Mouse (Mus musculus) liver, adult 2 months (tissue): ENCODE measurements around the gene Fam20c. TPM values are rescaled to one million over a fixed set of nuclear protein-coding genes. Genes with fewer than 3 reads are reported as not detected.

Experiments
- DNase-seq: peaks from one replicate; pipeline ENCODE4 v3.0.0-alpha.2; 2011; ENCODE audit warnings: low read depth, low spot score; ENCODE audit errors: extremely low read depth
- H3K27ac ChIP-seq: fragments of 200-500 bp; replicated peaks from 2 replicates; pipeline ENCODE4 v1.5.1; 2012; ENCODE audit warnings: low read depth, mild to moderate bottlenecking, control low read depth, inconsistent platforms, low read length; ENCODE audit not compliant: insufficient read depth
- H3K27me3 ChIP-seq: fragments of 200-500 bp; 2 replicates; pipeline ENCODE4 v1.6.1; 2012; ENCODE audit warnings: mild to moderate bottlenecking, moderate library complexity, low read length, inconsistent platforms; ENCODE audit not compliant: control insufficient read depth, insufficient read depth
- H3K36me3 ChIP-seq: fragments of 200-500 bp; 2 replicates; pipeline ENCODE4 v1.6.1; 2012; ENCODE audit warnings: low read length, inconsistent platforms; ENCODE audit not compliant: control insufficient read depth, insufficient read depth
- H3K4me1 ChIP-seq: fragments of 200-500 bp; 2 replicates; pipeline ENCODE4 v1.6.1; 2011; ENCODE audit warnings: low read length; ENCODE audit not compliant: control insufficient read depth, insufficient read depth
- H3K4me3 ChIP-seq: fragments of 200-500 bp; 2 replicates; pipeline ENCODE4 v1.5.1; 2011; ENCODE audit warnings: low read depth, mild to moderate bottlenecking, control low read depth, low read length, moderate library complexity; ENCODE audit not compliant: insufficient read depth
- H3K79me2 ChIP-seq: fragments of 200-500 bp; 2 replicates; pipeline ENCODE4 v1.6.1; 2012; ENCODE audit warnings: inconsistent platforms, mild to moderate bottlenecking, low read length, moderate library complexity; ENCODE audit not compliant: control insufficient read depth, insufficient read depth
- H3K9ac ChIP-seq: fragments of 200-500 bp; 2 replicates; pipeline ENCODE4 v1.6.1; 2012; ENCODE audit warnings: low read depth, mild to moderate bottlenecking, control low read depth, inconsistent platforms, low read length
- CTCF ChIP-seq: fragments of 200-500 bp; IDR thresholded peaks from 2 replicates; pipeline ENCODE4 v1.5.1; 2011; ENCODE audit warnings: low read depth, low read length, control low read depth
- POLR2A ChIP-seq: fragments of 200-500 bp; IDR thresholded peaks from 2 replicates; pipeline ENCODE4 v1.6.1; 2011; ENCODE audit warnings: low read length, control low read depth; ENCODE audit not compliant: insufficient read depth; ENCODE audit errors: extremely low read depth
- WGBS: fragments of 180-500 bp; shearing (Covaris S2); methylation state at CpG from one replicate; pipeline ENCODE4 v1.1.7; 2018; 5-methylcytosine and 5-hydroxymethylcytosine counted together
- polyA plus RNA-seq: library from polyadenylated mRNA; depleted of rRNA; stranded (reverse); fragments of >200 nt; gene quantifications from 2 replicates; pipeline ENCODE4 v1.2.3, GENCODE M21; 2012
- total RNA-seq: library from RNA; depleted of rRNA; stranded (reverse); fragments of >200 nt; gene quantifications from 2 replicates; pipeline ENCODE4 v1.2.3, GENCODE M21; 2014

Gene Fam20c
- total and polyA plus RNA-seq, 2 experiments: 18.2 to 50.7 TPM

GRCm38 (mm10) chr5:138724417-138724816 lies 29.9 kb upstream of the Fam20c start:
- Histone ChIP-seq H3K4me1 (no peaks in the 10 kb centered on the region), H3K4me3 (no peak overlapping the region), H3K27me3 (no peaks in the 10 kb centered on the region), H3K27ac (no peak overlapping the region), H3K9ac (no peak overlapping the region), H3K79me2 (no peaks in the 10 kb centered on the region), H3K36me3 (no peaks in the 10 kb centered on the region)
- DNase-seq: no peak
- no peak for TF ChIP-seq POLR2A
- no peak for TF ChIP-seq CTCF
- WGBS: 90% methylated on average over 5 of the region's 5 CpGs

DNA sequence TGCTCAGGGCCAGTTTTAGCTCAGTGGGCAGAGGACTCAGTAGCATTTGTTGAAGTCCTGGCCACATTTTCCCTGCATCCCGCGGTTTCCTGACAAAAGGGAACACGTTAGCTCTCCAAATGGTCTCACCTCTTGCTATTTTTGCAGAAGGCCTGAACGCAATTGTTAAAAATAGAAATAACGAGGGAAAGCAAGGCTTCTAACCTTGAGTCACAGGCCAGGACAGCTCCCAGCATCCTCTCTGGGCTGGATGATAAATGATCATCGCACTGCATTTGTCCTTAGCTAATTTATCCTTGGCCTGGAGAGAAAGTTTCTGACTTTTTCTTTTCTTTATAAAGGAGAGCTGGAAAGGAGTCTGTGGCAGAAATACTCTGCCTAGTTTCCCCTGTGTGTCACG lies 29.2 kb upstream of the Fam20c start:
- Histone ChIP-seq H3K79me2 (no peaks in the 10 kb centered on the region), H3K36me3 (no peaks in the 10 kb centered on the region), H3K27ac (no peak overlapping the region), H3K9ac (no peak overlapping the region), H3K4me1 (no peaks in the 10 kb centered on the region), H3K27me3 (no peaks in the 10 kb centered on the region), H3K4me3 (no peak overlapping the region)
- WGBS: 76% methylated on average over 7 of the region's 7 CpGs
- TF ChIP-seq POLR2A (no peak), CTCF (no peak)
- DNase-seq: no peak

GRCm38 (mm10) chr5:138730863-138731262 lies 23.5 kb upstream of the Fam20c start:
- Histone ChIP-seq H3K27ac (no peak overlapping the region), H3K9ac (no peak overlapping the region), H3K79me2 (no peaks in the 10 kb centered on the region), H3K27me3 (no peaks in the 10 kb centered on the region), H3K36me3 (no peaks in the 10 kb centered on the region), H3K4me3 (no peak overlapping the region), H3K4me1 (no peaks in the 10 kb centered on the region)
- 70% methylated on average over 5 of the region's 5 CpGs for WGBS
- TF ChIP-seq CTCF (no peak), POLR2A (no peak)
- DNase-seq: no peak

GRCm38 (mm10) chr5:138733317-138733899 lies 20.9 kb upstream of the Fam20c start:
- Histone ChIP-seq H3K9ac (no peak overlapping the region), H3K27ac (no peak overlapping the region), H3K4me1 (no peaks in the 10 kb centered on the region), H3K27me3 (no peaks in the 10 kb centered on the region), H3K79me2 (no peaks in the 10 kb centered on the region), H3K4me3 (no peak overlapping the region), H3K36me3 (no peaks in the 10 kb centered on the region)
- no peak for DNase-seq
- TF ChIP-seq CTCF: no peak
- TF ChIP-seq POLR2A: no peak
- 80% methylated on average over 11 of the region's 11 CpGs for WGBS

DNA sequence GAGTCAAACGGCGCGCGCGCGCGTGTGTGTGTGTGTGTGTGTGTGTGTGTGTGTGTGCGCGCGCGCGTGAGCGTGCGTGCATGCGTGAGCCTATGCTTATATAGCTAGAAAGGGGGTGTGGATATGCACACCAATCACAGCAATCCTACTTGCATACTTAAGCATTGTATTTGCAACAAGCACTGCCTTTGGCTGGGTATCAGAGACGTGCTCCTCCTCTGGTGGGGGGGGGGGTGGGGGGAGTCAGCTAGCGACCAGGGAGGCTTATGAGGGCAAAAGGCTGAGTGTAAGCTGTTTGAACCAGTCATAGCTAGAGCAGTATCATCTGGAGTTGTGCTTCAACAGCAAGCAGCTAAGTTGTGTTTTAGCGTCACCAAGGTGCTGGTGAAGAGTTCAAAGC lies 20.3 kb upstream of the Fam20c start:
- Histone ChIP-seq H3K4me1 (no peaks in the 10 kb centered on the region), H3K27me3 (no peaks in the 10 kb centered on the region), H3K4me3 (no peak overlapping the region), H3K36me3 (no peaks in the 10 kb centered on the region), H3K9ac (no peak overlapping the region), H3K27ac (no peak overlapping the region), H3K79me2 (no peaks in the 10 kb centered on the region)
- WGBS: 87% methylated on average over 18 of the region's 18 CpGs
- TF ChIP-seq CTCF: no peak
- TF ChIP-seq POLR2A: no peak
- DNase-seq: no peak

GRCm38 (mm10) chr5:138735201-138735757 lies 19.0 kb upstream of the Fam20c start:
- H3K4me1 ChIP-seq: no peaks in the 10 kb centered on the region
- no peak for DNase-seq
- no peak overlapping the region for H3K4me3 ChIP-seq
- 89% methylated on average over 8 of the region's 8 CpGs for WGBS
- H3K79me2 ChIP-seq: no peaks in the 10 kb centered on the region
- TF ChIP-seq POLR2A: no peak
- TF ChIP-seq CTCF: no peak
- H3K27me3 ChIP-seq: no peaks in the 10 kb centered on the region
- no peaks in the 10 kb centered on the region for H3K36me3 ChIP-seq
- no peak overlapping the region for H3K27ac ChIP-seq
- H3K9ac ChIP-seq: no peak overlapping the region
